Mouse (Mus musculus): ENCODE results near the gene Wfikkn2. TPM values are rescaled to one million over a fixed set of nuclear protein-coding genes. Genes with fewer than 3 reads are reported as not detected.

Gene Wfikkn2
- polyA plus RNA-seq, 1 experiment from 2014 or later: 4.2 TPM

- Histone ChIP-seq H3K4me3 (ENCODE audit: low read depth, low read length) (no peak overlapping the region), H3K4me2 (ENCODE audit: low read length) (no peak overlapping the region), H3K27ac (ENCODE audit: low read depth, low read length) (no peak overlapping the region), H3K27me3 (replicated peaks; ENCODE audit: control insufficient read depth, insufficient read depth, low read length) (no peaks in the 10 kb centered on the region), H3K9ac (ENCODE audit: low read length) (no peak overlapping the region), H3K36me3 (ENCODE audit: control insufficient read depth, insufficient read depth, low read length) (no peaks in the 10 kb centered on the region), H3K9me3 (replicated peaks; ENCODE audit: control insufficient read depth, low read length) (no peaks in the 10 kb centered on the region), H3K4me1 (ENCODE audit: control insufficient read depth, insufficient read depth, low read length) (no peaks in the 10 kb centered on the region)
- WGBS: 72% methylated on average over 2 of the region's 2 CpGs
- DNase-seq (ENCODE audit: low spot score) (no peak), ATAC-seq (no peak)
Observed at GRCm38 (mm10) chr11:94193109-94193508, 52.7 kb downstream of the Wfikkn2 start.

- no peak for DNase-seq (ENCODE audit: low spot score)
- Histone ChIP-seq H3K4me1 (ENCODE audit: control insufficient read depth, insufficient read depth, low read length) (no peaks in the 10 kb centered on the region), H3K27ac (ENCODE audit: low read depth, low read length) (no peak overlapping the region), H3K4me3 (ENCODE audit: low read depth, low read length) (no peak overlapping the region), H3K36me3 (ENCODE audit: control insufficient read depth, insufficient read depth, low read length) (no peaks in the 10 kb centered on the region), H3K9ac (ENCODE audit: low read length) (no peak overlapping the region), H3K9me3 (replicated peaks; ENCODE audit: control insufficient read depth, low read length) (no peaks in the 10 kb centered on the region), H3K27me3 (replicated peaks; ENCODE audit: control insufficient read depth, insufficient read depth, low read length) (no peaks in the 10 kb centered on the region), H3K4me2 (ENCODE audit: low read length) (no peak overlapping the region)
- ATAC-seq: no peak
- WGBS: 88% methylated on average over 5 of the region's 5 CpGs
Observed at GRCm38 (mm10) chr11:94190665-94191064, 55.1 kb downstream of the Wfikkn2 start.

GRCm38 (mm10) chr11:94189579-94189978 lies 56.2 kb downstream of the Wfikkn2 start:
- no peak overlapping the region; the same call in 1 of the 2 replicates for H3K27ac ChIP-seq (ENCODE audit: low read depth, low read length)
- H3K4me2 ChIP-seq (ENCODE audit: low read length): no peak overlapping the region
- no peaks in the 10 kb centered on the region for H3K9me3 ChIP-seq (replicated peaks; ENCODE audit: control insufficient read depth, low read length)
- no peak overlapping the region for H3K4me3 ChIP-seq (ENCODE audit: low read depth, low read length)
- no peak for DNase-seq (ENCODE audit: low spot score)
- WGBS: 77% methylated on average over 10 of the region's 10 CpGs
- no peaks in the 10 kb centered on the region for H3K4me1 ChIP-seq (ENCODE audit: control insufficient read depth, insufficient read depth, low read length)
- H3K36me3 ChIP-seq (ENCODE audit: control insufficient read depth, insufficient read depth, low read length): no peaks in the 10 kb centered on the region
- H3K27me3 ChIP-seq (replicated peaks; ENCODE audit: control insufficient read depth, insufficient read depth, low read length): no peaks in the 10 kb centered on the region
- ATAC-seq: no peak
- no peak overlapping the region for H3K9ac ChIP-seq (ENCODE audit: low read length)

Other genes with a start within 250 kb of the Wfikkn2 start
- gene Spag9, start 249.9 kb downstream of the Wfikkn2 start, polyA plus RNA-seq (2014; fragmentation: Nextera tagmentation; extraction: Ambion mirVana): 89.6 and 109 TPM in 2 replicates
- gene Tob1, start 34.6 kb downstream of the Wfikkn2 start, polyA plus RNA-seq (2014; fragmentation: Nextera tagmentation; extraction: Ambion mirVana): 32.4 and 37.5 TPM in 2 replicates
- gene Gm21885, start 35.9 kb upstream of the Wfikkn2 start, polyA plus RNA-seq (2014; fragmentation: Nextera tagmentation; extraction: Ambion mirVana): not detected in 2 replicates
- 89.6 and 104 TPM in 2 replicates for gene Luc7l3, start 76.0 kb upstream of the Wfikkn2 start, polyA plus RNA-seq (2014; fragmentation: Nextera tagmentation; extraction: Ambion mirVana)
- 10.2 and 10.3 TPM in 2 replicates for gene Ankrd40, start 82.0 kb upstream of the Wfikkn2 start, polyA plus RNA-seq (2014; fragmentation: Nextera tagmentation; extraction: Ambion mirVana)
- 0.27 and 1.7 TPM in 2 replicates for gene Abcc3, start 147.0 kb upstream of the Wfikkn2 start, polyA plus RNA-seq (2014; fragmentation: Nextera tagmentation; extraction: Ambion mirVana)
- gene Cacna1g, start 228.2 kb upstream of the Wfikkn2 start, polyA plus RNA-seq (2014; fragmentation: Nextera tagmentation; extraction: Ambion mirVana): 7.0 and 7.1 TPM in 2 replicates
- gene Spata20, start 240.2 kb upstream of the Wfikkn2 start, polyA plus RNA-seq (2014; fragmentation: Nextera tagmentation; extraction: Ambion mirVana): 0.43 and 0.67 TPM in 2 replicates

Measured in forebrain, embryonic 14.5 days (tissue).